Mouse (Mus musculus) bone marrow, adult 2 months (tissue): ENCODE measurements at regions not wholly inside any gene's neighbourhood (a gene's known extent, or its start where the extent isn't known, plus 50 kb on each side); places are given as distances from the start of the nearest gene placed in this dataset.

Experiments used
- H3K27ac ChIP-seq: fragments of 200-500 bp; 2 replicates; pipeline ENCODE4 v1.5.1; 2012; ENCODE audit warnings: low read depth, mild to moderate bottlenecking, control low read depth, inconsistent platforms, low read length; ENCODE audit not compliant: control insufficient read depth, poor library complexity, insufficient read depth
- H3K4me1 ChIP-seq: fragments of 200-500 bp; 2 replicates; pipeline ENCODE4 v1.6.1; 2011; ENCODE audit warnings: low read length; ENCODE audit not compliant: control insufficient read depth, insufficient read depth
- H3K4me3 ChIP-seq: fragments of 200-500 bp; replicated peaks from 2 replicates; pipeline ENCODE3; 2011; ENCODE audit warnings: mild to moderate bottlenecking, low read depth, low read length, control low read depth; ENCODE audit not compliant: control insufficient read depth
- CTCF ChIP-seq: fragments of 200-500 bp; IDR thresholded peaks from 2 replicates; pipeline ENCODE4 v1.5.1; 2011; ENCODE audit warnings: low read length, control low read depth; ENCODE audit not compliant: control insufficient read depth, insufficient read depth
- POLR2A ChIP-seq: fragments of 200-500 bp; IDR thresholded peaks from 2 replicates; pipeline ENCODE4 v1.6.1; 2011; ENCODE audit warnings: low read depth, mild to moderate bottlenecking, control low read depth, low read length, borderline replicate concordance; ENCODE audit not compliant: control insufficient read depth
- WGBS: fragments of 180-500 bp; shearing (Covaris S2); methylation state at CpG from one replicate; pipeline ENCODE4 v1.1.7; 2018; 5-methylcytosine and 5-hydroxymethylcytosine counted together

GRCm38 (mm10) chr17:27257345-27257744 lies 53.1 kb upstream of the Lemd2 start:
- TF ChIP-seq CTCF: no peak
- TF ChIP-seq POLR2A: no peak
- no peak overlapping the region for H3K4me3 ChIP-seq
- WGBS: 84% methylated on average over 7 of the region's 7 CpGs
- peaks cover 1% of the 10 kb centered on the region for H3K4me1 ChIP-seq
- no peak overlapping the region for H3K27ac ChIP-seq

GRCm38 (mm10) chr17:27255804-27256203 lies 51.5 kb upstream of the Lemd2 start:
- H3K27ac ChIP-seq: no peak overlapping the region
- H3K4me3 ChIP-seq: no peak overlapping the region
- TF ChIP-seq CTCF (no peak), POLR2A (no peak)
- no peaks in the 10 kb centered on the region; the same call in 1 of the 2 replicates for H3K4me1 ChIP-seq
- WGBS: 25% methylated on average over 7 of the region's 7 CpGs
